Mouse (Mus musculus): ENCODE data around the gene Slc15a4.

The Slc15a4 gene

GRCm38 (mm10) chr5:127632167-127633145 lies at the start of gene Slc15a4, which contains the start of gene Glt1d1:
TSS of gene Slc15a4 (minus strand) at chr5:127632897.
TSS of gene Glt1d1 (plus strand) at chr5:127632262.
- peak; percentile 56 for DNase-seq (ENCODE audit: extremely low read depth, insufficient read length, low spot score)

GRCm38 (mm10) chr5:127678501-127678900 lies 45.8 kb upstream of the Slc15a4 start:
- DNase-seq (ENCODE audit: extremely low read depth, insufficient read length, low spot score) = no peak

GRCm38 (mm10) chr5:127677561-127677960 lies 44.9 kb upstream of the Slc15a4 start:
- no peak for DNase-seq (ENCODE audit: extremely low read depth, insufficient read length, low spot score)

DNA sequence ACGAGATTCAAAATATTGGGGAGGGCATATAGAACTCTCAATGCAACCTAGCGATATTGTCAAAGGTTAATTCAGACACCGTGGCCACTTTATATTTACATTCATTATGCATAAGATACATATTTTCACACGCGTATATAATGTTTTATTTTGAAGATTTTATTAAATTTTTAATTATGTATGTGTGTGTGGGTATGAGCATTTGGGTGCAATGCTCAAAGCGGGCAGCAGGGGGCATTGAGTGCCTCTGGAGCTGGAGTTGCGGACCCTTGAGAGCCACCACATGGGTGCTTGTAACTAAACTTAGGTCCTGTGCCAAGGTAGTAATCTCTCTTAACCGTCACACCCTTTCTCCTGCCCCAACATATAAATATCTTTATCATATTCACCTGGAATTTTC lies 41.2 kb upstream of the Slc15a4 start:
- no peak for DNase-seq (ENCODE audit: extremely low read depth, insufficient read length, low spot score)

GRCm38 (mm10) chr5:127660979-127661378 lies 28.3 kb upstream of the Slc15a4 start:
- DNase-seq (ENCODE audit: extremely low read depth, insufficient read length, low spot score) = no peak

DNA sequence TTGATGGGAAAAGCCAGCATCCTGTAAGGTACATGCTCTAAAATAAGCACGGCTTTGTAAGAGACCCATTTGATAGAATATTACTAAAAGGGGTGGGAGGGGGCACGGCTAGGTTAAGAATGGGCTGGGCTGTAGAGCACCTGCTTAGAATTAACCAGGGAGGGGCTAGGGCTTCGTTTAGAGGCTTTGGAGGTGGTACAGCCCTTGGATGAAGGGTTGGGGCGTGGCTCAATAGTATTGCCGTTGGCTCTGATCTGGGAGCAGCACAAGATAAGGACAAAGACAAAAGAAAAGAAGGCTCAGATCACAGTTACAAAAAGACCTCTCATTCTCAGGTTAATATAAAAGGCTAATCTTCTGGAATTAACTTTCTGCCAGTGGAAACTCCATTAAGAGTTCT lies 27.6 kb upstream of the Slc15a4 start:
- DNase-seq (ENCODE audit: extremely low read depth, insufficient read length, low spot score) = no peak

DNA sequence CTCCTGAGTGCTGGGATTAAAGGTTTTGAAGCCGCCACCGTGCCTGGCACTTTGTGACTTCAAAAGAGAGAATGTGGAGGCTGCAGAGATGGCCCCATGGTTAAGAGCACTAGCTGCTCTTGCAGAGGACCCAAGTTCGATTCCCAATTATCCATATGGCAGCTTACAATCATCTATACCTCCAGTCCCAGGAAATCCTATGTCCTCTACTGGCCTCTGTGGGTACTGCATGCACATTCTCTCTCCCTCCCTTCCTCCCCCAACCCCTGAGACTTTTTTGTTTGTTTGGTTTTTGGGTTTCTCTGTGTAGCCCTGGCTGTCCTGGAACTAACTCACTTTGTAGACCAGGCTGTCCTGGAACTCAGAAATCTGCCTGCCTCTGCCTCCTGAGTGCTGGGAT lies 26.6 kb upstream of the Slc15a4 start:
- DNase-seq (ENCODE audit: extremely low read depth, insufficient read length, low spot score) = no peak

GRCm38 (mm10) chr5:127658257-127658656 lies 25.6 kb upstream of the Slc15a4 start:
- DNase-seq (ENCODE audit: extremely low read depth, insufficient read length, low spot score) = no peak

- no peak for DNase-seq (ENCODE audit: extremely low read depth, insufficient read length, low spot score)
These were observed 16.4 kb upstream of the Slc15a4 start for GRCm38 (mm10) chr5:127649077-127649476.

DNA sequence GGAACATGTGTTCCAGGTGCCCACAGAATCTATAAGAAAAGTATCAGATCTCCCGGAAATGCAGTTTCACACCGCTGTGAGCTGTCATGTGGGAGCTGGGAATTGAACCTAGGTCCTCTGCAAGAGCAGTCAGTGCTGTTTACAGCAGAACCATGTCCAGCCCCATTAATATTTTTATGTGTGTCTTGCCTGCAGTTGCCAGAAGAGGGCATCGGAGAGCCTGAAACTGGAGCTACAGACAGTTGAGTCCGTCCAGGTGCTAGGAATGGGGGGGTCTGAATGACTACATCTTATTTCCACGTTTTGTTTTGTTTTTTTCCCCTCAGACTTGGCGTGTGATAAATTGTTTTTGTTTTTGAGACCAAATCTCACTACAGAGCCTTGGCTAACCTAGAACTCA lies 15.3 kb upstream of the Slc15a4 start:
- no peak for DNase-seq (ENCODE audit: extremely low read depth, insufficient read length, low spot score)

DNA sequence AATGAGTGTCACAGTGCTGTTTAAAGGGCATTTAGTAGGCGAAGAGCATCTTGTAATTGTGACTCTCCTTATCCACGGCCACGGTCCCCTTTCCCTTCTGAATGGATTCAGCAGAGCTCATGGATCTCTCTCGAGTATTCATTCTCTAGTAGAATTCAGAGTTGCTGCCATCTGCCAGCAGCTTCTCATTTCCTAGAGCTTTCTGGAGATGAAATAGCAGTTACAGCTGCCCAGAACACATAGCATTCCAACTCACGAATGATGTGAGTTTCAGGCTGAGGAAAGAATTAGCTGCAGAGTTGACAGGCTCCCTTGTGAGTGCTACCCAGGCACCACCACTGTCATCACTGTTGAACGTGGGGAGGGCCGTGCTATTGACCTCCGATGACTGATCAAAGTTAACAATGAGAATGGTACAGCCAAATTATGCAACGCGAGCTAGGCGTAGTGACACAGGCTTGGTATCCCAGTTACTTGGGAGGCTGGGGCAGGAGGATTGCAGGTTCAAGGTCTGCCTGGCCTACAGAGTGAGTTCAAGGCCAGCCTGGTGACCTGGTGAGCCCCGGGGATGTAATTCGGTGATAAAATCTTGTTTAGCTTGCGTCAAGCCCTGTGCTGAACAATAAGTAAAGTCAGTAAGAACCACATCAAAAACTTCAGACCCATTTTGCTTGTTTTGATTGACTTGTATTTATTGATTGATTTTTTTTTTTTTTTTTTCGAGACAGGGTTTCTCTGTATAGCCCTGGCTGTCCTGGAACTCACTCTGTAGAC lies 8.7 kb upstream of the Slc15a4 start:
- no peak for DNase-seq (ENCODE audit: extremely low read depth, insufficient read length, low spot score)

GRCm38 (mm10) chr5:127640359-127640758 lies 7.7 kb upstream of the Slc15a4 start:
- DNase-seq (ENCODE audit: extremely low read depth, insufficient read length, low spot score) = no peak

GRCm38 (mm10) chr5:127639635-127640034 lies 6.9 kb upstream of the Slc15a4 start:
- no peak for DNase-seq (ENCODE audit: extremely low read depth, insufficient read length, low spot score)

DNA sequence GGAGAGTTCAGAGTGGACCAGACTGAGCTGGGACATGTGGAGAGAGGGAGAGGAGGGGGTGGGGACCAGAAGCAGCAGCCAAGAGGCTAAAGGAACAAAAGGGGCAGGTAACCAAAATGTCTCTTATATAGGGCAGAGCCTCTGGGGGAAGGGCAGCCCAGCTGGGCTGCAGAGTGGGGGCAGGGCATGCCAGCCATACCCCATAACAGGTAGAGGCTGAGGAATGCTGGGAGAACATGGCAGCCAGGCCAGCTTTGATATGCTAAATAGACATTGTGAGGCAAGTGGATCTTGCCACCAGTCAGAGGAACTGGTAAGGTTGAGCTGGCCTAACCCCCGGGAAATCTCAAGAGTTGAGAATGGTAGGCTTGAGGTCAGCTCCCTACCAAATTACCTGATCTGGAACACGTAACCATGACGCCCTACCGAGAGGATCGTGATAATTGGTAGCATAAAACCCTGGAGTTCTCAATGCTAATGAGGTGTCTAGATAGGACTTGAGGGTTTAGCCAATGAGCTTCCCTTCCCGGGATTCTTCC lies 6.4 kb upstream of the Slc15a4 start:
- DNase-seq (ENCODE audit: extremely low read depth, insufficient read length, low spot score) = no peak

GRCm38 (mm10) chr5:127638177-127638576 lies 5.5 kb upstream of the Slc15a4 start:
- no peak for DNase-seq (ENCODE audit: extremely low read depth, insufficient read length, low spot score)

DNA sequence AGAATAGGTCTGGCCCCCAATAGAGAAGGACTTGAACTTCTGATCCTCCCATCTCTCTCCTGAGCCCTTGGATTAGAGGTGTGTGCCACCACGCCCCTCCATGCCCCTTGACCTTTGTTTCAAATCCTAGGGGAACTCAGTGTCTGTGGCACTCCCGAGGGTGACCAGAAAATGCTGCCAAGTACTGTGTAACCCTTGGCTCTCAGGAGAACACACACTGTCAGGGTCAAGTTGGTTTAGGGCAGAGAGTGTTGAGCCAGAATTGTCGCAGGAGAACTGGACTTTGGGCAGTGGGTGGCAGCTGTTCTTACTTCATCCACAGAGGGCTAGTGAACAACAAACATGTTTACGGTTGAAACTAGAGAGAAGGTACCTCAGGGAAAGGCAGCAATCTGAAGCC lies 4.9 kb upstream of the Slc15a4 start:
- no peak for DNase-seq (ENCODE audit: extremely low read depth, insufficient read length, low spot score)

GRCm38 (mm10) chr5:127633666-127634065 lies 969 bp upstream of the Slc15a4 start:
- no peak for DNase-seq (ENCODE audit: extremely low read depth, insufficient read length, low spot score)

DNA sequence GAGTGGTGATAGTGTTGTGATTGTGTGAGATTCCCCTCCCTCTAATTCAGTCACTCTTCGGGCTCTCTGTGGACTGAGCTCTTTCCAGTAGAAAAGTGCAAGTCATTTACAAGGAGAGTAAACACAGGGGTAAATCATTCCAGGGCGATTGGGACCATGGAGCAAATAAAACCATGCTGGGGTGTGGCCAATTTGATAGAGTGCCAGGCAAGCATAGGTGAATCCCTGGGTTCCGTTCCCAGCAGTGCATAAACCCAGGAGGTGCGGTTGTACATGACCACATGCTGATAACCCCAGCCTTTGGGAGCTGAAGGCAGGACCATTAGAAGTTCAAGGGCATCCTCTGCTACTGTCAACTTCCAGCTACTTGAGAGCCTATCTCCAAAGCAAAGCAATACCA lies 491 bp upstream of the Slc15a4 start:
- no peak for DNase-seq (ENCODE audit: extremely low read depth, insufficient read length, low spot score)

DNA sequence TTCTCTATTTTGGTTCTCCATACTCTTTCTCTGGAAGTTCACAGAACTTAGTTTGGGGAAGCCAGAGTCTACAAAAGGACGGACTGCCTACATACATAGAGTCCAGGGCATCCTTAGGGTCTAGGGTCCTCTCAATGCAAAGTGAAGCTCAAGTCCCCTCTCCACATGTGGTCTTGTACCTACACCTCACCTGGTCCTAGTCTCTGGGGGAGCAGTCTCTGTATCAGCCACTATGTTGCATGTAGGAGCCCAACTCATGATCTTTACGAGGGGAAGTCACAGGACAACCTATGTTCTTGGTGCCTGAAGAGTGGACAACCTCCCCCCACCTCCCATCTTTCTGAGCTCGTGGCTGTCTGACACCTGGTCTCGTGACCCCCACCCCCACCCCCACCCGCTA lies 1.0 kb downstream of the Slc15a4 start:
- DNase-seq (ENCODE audit: extremely low read depth, insufficient read length, low spot score) = no peak

GRCm38 (mm10) chr5:127627242-127627641 lies 5.5 kb downstream of the Slc15a4 start:
- no peak for DNase-seq (ENCODE audit: extremely low read depth, insufficient read length, low spot score)

Data from 3134 (cell line).